Comparison of ENCODE assay signal across 12 mouse cellular contexts in the genomic region with DNA sequence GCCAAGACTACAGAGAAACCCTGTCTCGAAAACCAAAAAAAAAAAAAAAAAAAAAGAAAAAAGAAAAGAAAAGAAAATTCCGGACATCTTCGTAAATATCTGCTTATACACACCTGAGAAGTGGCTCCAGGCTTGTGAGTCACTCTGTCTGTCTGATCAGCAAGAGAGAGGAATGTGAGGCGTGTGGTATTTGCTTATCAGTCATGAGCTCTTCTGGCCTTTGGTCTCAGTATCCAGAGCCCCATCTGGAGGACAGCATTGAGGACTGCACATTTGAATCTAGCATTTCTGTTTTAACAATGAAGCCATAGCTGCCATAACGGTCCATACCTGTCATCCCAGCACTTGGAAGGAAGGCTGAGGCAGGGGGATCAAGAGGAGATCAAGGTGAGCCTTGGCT. TPM values are rescaled to one million over a fixed set of nuclear protein-coding genes. Genes with fewer than 3 reads are reported as not detected.
A peak's percentile ranks its signal among the peaks of the same experiment; 100 is the strongest.
DNase-seq lines count a peak whose midpoint lies in the region; ATAC-seq and TF ChIP-seq lines count a peak whose summit lies in the region.
"Had no signal": no experiment of that assay in that cellular context is flagged by ENCODE, and none has a peak within 500 bp of the region (broad histone marks: within the 10 kb centered on the region; RNA-seq: fewer than 3 reads in every experiment).

No protein-coding gene starts in this region.

- TF ChIP-seq CTCF in left cerebral cortex, adult 2 months (IDR thresholded peaks at IDR 0.05) = peak; percentile 23

- no peak overlapping the region for H3K27ac ChIP-seq in left cerebral cortex, adult 2 months
- H3K27ac ChIP-seq: embryonic facial prominence, embryonic 13.5 days; liver, embryonic 15.5 days had no signal

- intact Hi-C loops in left cerebral cortex, adult 2 months (cut with DNase I) = loop anchor here (10.0 kb wide), 1 partner anchor 249 kb away; the partner anchor contains the start of gene Bdh2
- intact Hi-C loops in left cerebral cortex, postnatal 10 days (cut with DNase I) = no loop called here
- intact Hi-C loops in heart, postnatal 10 days (cut with DNase I) = loop anchor here (2.0 to 10.0 kb wide), 2 partner anchors 131 to 249 kb away; partner anchors contain the start of gene Bdh2

- H3K4me3 ChIP-seq in left cerebral cortex, adult 2 months = no peak overlapping the region
- H3K4me3 ChIP-seq: embryonic facial prominence, embryonic 13.5 days; liver, embryonic 15.5 days had no signal

- peak; percentile 15 for DNase-seq in CD4-positive, CD25-positive, alpha-beta regulatory T cell, adult 2 months (ENCODE audit: low read depth, low spot score)
- no peak for DNase-seq in left cerebral cortex, adult 2 months (ENCODE audit: extremely low spot score in 1 of 2, low spot score in 2 of 2)
- no peak for DNase-seq in left cerebral cortex, postnatal 10 days (ENCODE audit: extremely low spot score in 1 of 2, low spot score in 2 of 2)
- DNase-seq in heart, postnatal 10 days = peak; percentile 46 to 58
- peak; percentile 37 for DNase-seq in lung, postnatal 25 days (ENCODE audit: low spot score)
- no peak for DNase-seq in layer of hippocampus, postnatal 10 days (ENCODE audit: low spot score in 2 of 2)
- no peak for DNase-seq in urinary bladder, postnatal 4 days (ENCODE audit: low spot score in 2 of 2)
- DNase-seq: cerebellum, adult 11 months had no signal

- no peak for ATAC-seq in CD4-positive, CD25-positive, alpha-beta regulatory T cell, adult 4 months
- ATAC-seq: hindbrain, embryonic 16.5 days had no signal

RNA-seq across cellular contexts. Expression of gene Manba, which starts 48.7 kb away (rescaled TPM):
- 10 to 100 TPM; 22.4 to 32.8 TPM for polyA plus RNA-seq in CD4-positive, CD25-positive, alpha-beta regulatory T cell, adult 4 months (2017; shearing (Covaris generic))
- 10 to 100 TPM in 1 of 2 experiments, 1 to 10 TPM in 1; 8.9 to 15.5 TPM for total RNA-seq in left cerebral cortex, adult 2 months (2021)
- total RNA-seq in left cerebral cortex, postnatal 10 days (2021) = 1 to 10 TPM; 6.8 to 7.4 TPM
- total RNA-seq in heart, postnatal 10 days (2021) = 10 to 100 TPM; 22.5 to 26.8 TPM
- total RNA-seq in layer of hippocampus, postnatal 10 days (2021) = 1 to 10 TPM; 6.9 to 8.0 TPM

Comparison
In these comparisons a context has a peak if more than half of its experiments do, and no peak if none do; other contexts are left out.
1. DNase-seq: peak in CD4-positive, CD25-positive, alpha-beta regulatory T cell, adult 2 months (single experiment), heart, postnatal 10 days (2 of 2) and lung, postnatal 25 days (single experiment); none in left cerebral cortex, adult 2 months (0 of 2), left cerebral cortex, postnatal 10 days (0 of 2), layer of hippocampus, postnatal 10 days (0 of 2) and urinary bladder, postnatal 4 days (0 of 2).